Comparison of ENCODE assay signal across 26 mouse cellular contexts in genomic region chr8:127838311-127838710, GRCm38 (mm10).
DNase-seq lines count a peak whose midpoint lies in the region; ATAC-seq and TF ChIP-seq lines count a peak whose summit lies in the region.
"Had no signal": no experiment of that assay in that cellular context is flagged by ENCODE, and none has a peak within 500 bp of the region (broad histone marks: within the 10 kb centered on the region; RNA-seq: fewer than 3 reads in every experiment).

No protein-coding gene starts in this region.

- intact Hi-C loops in gastrocnemius, adult 2 months (cut with DNase I), result loop anchor here (10.0 kb wide), 1 partner anchor 526 kb away; no protein-coding TSS in a partner anchor
- intact Hi-C loops in heart, postnatal 10 days (cut with DNase I), result loop anchor here (5.0 kb wide), 1 partner anchor 519 kb away; the partner anchor contains the start of gene Nrp1
- intact Hi-C loops in left cerebral cortex, postnatal 25 days (cut with DNase I), result loop anchor here (5.0 kb wide), 1 partner anchor 524 kb away; no protein-coding TSS in a partner anchor

- no peaks in the 10 kb centered on the region for H3K36me3 ChIP-seq in neural tube, embryonic 15.5 days
- H3K36me3 ChIP-seq: G1E; heart, embryonic 10.5 days; hindbrain, embryonic 13.5 days; liver, embryonic 12.5 days; midbrain, embryonic 12.5 days; neural tube, embryonic 13.5 days had no signal

- no peaks in the 10 kb centered on the region for H3K4me1 ChIP-seq in neural tube, embryonic 15.5 days
- H3K4me1 ChIP-seq: heart, embryonic 10.5 days; hindbrain, embryonic 13.5 days; liver, embryonic 12.5 days; megakaryocyte, embryonic 14.5 days; midbrain, embryonic 12.5 days; neural tube, embryonic 13.5 days had no signal

- TF ChIP-seq CTCF in gastrocnemius, adult 2 months (IDR thresholded peaks at IDR 0.05), result no peak

- no peak overlapping the region for H3K4me2 ChIP-seq in neural tube, embryonic 15.5 days
- H3K4me2 ChIP-seq: hindbrain, embryonic 13.5 days; liver, embryonic 12.5 days; midbrain, embryonic 12.5 days; neural tube, embryonic 13.5 days had no signal

- no peaks in the 10 kb centered on the region for H3K27me3 ChIP-seq in neural tube, embryonic 15.5 days (replicated peaks)
- H3K27me3 ChIP-seq: hindbrain, embryonic 13.5 days; liver, embryonic 12.5 days; midbrain, embryonic 12.5 days; neural tube, embryonic 13.5 days had no signal

- H3K9ac ChIP-seq in neural tube, embryonic 15.5 days (replicated peaks), result no peak overlapping the region
- H3K9ac ChIP-seq: hindbrain, embryonic 13.5 days; liver, embryonic 12.5 days; liver, postnatal 0 days; midbrain, embryonic 12.5 days; neural tube, embryonic 13.5 days had no signal

- no peak overlapping the region for H3K4me3 ChIP-seq in gastrocnemius, adult 2 months
- H3K4me3 ChIP-seq in neural tube, embryonic 15.5 days (replicated peaks), result no peak overlapping the region
- H3K4me3 ChIP-seq: heart, embryonic 10.5 days; hindbrain, embryonic 13.5 days; liver, embryonic 12.5 days; megakaryocyte, embryonic 14.5 days; midbrain, embryonic 12.5 days; myocyte; neural tube, embryonic 13.5 days had no signal

- H3K9me3 ChIP-seq in neural tube, embryonic 15.5 days (replicated peaks), result no peaks in the 10 kb centered on the region
- H3K9me3 ChIP-seq: heart, embryonic 10.5 days; hindbrain, embryonic 13.5 days; liver, embryonic 12.5 days; megakaryocyte, embryonic 14.5 days; midbrain, embryonic 12.5 days; neural tube, embryonic 13.5 days had no signal

- no peak for ATAC-seq in neural tube, embryonic 15.5 days (ENCODE audit: low FRiP score)
- ATAC-seq: forebrain, embryonic 14.5 days; intestine, embryonic 16.5 days; liver, embryonic 12.5 days; liver, postnatal 0 days had no signal

- peak overlapping the region; percentile 0; the same call in 1 of the 2 replicates for H3K27ac ChIP-seq in gastrocnemius, adult 2 months
- H3K27ac ChIP-seq in neural tube, embryonic 15.5 days (replicated peaks), result no peak overlapping the region
- H3K27ac ChIP-seq: heart, embryonic 10.5 days; hindbrain, embryonic 13.5 days; kidney, postnatal 0 days; liver, embryonic 12.5 days; midbrain, embryonic 12.5 days; neural tube, embryonic 13.5 days had no signal

- peak; percentile 37 for DNase-seq in gastrocnemius, adult 2 months
- DNase-seq in gastrocnemius, adult 8-10 months (ENCODE audit: low spot score in 2 of 2), result no peak
- peak; percentile 24 to 48 for DNase-seq in heart, adult 9 months (ENCODE audit: low spot score in 2 of 2)
- DNase-seq in heart, postnatal 10 days, result no peak
- peak; percentile 3 for DNase-seq in neural tube, embryonic 10.5 days (ENCODE audit: extremely low spot score, low spot score)
- no peak for DNase-seq in left cerebral cortex, postnatal 25 days (ENCODE audit: low spot score in 2 of 2)
- DNase-seq: adrenal gland, postnatal 10 days; cerebellum, adult 8-10 months; cerebellum, postnatal 25 days; kidney, adult 8-10 months; kidney, postnatal 4 days; left cerebral cortex, postnatal 4 days; liver, postnatal 0 days; thymus, postnatal 25 days had no signal

Comparison
In these comparisons a context has a peak if more than half of its experiments do, and no peak if none do; other contexts are left out.
1. DNase-seq: peak in gastrocnemius, adult 2 months (single experiment), heart, adult 9 months (2 of 2) and neural tube, embryonic 10.5 days (single experiment); none in gastrocnemius, adult 8-10 months (0 of 2), heart, postnatal 10 days (0 of 2) and left cerebral cortex, postnatal 25 days (0 of 2).